Mouse (Mus musculus): ENCODE results near the gene Fryl. TPM values are rescaled to one million over a fixed set of nuclear protein-coding genes. Genes with fewer than 3 reads are reported as not detected.

Fryl gene
- polyA plus RNA-seq, 1 experiment from 2014 or later, result 48.0 TPM

- H3K27ac ChIP-seq (ENCODE audit: low read depth, low read length), result no peak overlapping the region
- WGBS, result 87% methylated on average over 9 of the region's 9 CpGs
- no peak overlapping the region for H3K4me2 ChIP-seq (ENCODE audit: low read depth, low read length, severe bottlenecking)
- DNase-seq (ENCODE audit: low spot score) (no peak), ATAC-seq (replicated peaks; ENCODE audit: low FRiP score) (no peak; the same call in 1 of the 2 replicates)
- H3K4me3 ChIP-seq (ENCODE audit: low read depth, low read length), result no peak overlapping the region
- H3K27me3 ChIP-seq (ENCODE audit: control insufficient read depth, insufficient read depth, low read length), result no peaks in the 10 kb centered on the region
- H3K36me3 ChIP-seq (ENCODE audit: control insufficient read depth, insufficient read depth, low read length), result no peaks in the 10 kb centered on the region
- H3K9me3 ChIP-seq (ENCODE audit: control insufficient read depth, low read length), result no peaks in the 10 kb centered on the region
- H3K9ac ChIP-seq (ENCODE audit: low read length), result no peak overlapping the region
- peaks cover 7% of the 10 kb centered on the region for H3K4me1 ChIP-seq (replicated peaks; ENCODE audit: control insufficient read depth, insufficient read depth, low read length)
Observed at GRCm38 (mm10) chr5:73160440-73160839, 96.0 kb downstream of the Fryl start.

- H3K4me1 ChIP-seq (replicated peaks; ENCODE audit: control insufficient read depth, insufficient read depth, low read length), result 0 out of 2 replicates have a peak, but pooled peaks cover 2% of the 10 kb centered on the region
- no peak overlapping the region for H3K9ac ChIP-seq (ENCODE audit: low read length)
- no peaks in the 10 kb centered on the region for H3K36me3 ChIP-seq (ENCODE audit: control insufficient read depth, insufficient read depth, low read length)
- DNase-seq (ENCODE audit: low spot score) (no peak), ATAC-seq (replicated peaks; ENCODE audit: low FRiP score) (no peak)
- H3K9me3 ChIP-seq (ENCODE audit: control insufficient read depth, low read length), result no peaks in the 10 kb centered on the region
- no peak overlapping the region for H3K4me2 ChIP-seq (ENCODE audit: low read depth, low read length, severe bottlenecking)
- H3K27ac ChIP-seq (ENCODE audit: low read depth, low read length), result no peak overlapping the region
- 86% methylated on average over 6 of the region's 6 CpGs for WGBS
- no peak overlapping the region for H3K4me3 ChIP-seq (ENCODE audit: low read depth, low read length)
- H3K27me3 ChIP-seq (ENCODE audit: control insufficient read depth, insufficient read depth, low read length), result no peaks in the 10 kb centered on the region
Observed at GRCm38 (mm10) chr5:73157502-73157901, 98.9 kb downstream of the Fryl start.

GRCm38 (mm10) chr5:73157009-73157408 lies 99.4 kb downstream of the Fryl start:
- Histone ChIP-seq H3K27ac (ENCODE audit: low read depth, low read length) (no peak overlapping the region), H3K4me1 (replicated peaks; ENCODE audit: control insufficient read depth, insufficient read depth, low read length) (0 out of 2 replicates have a peak, but pooled peaks cover 1% of the 10 kb centered on the region), H3K36me3 (ENCODE audit: control insufficient read depth, insufficient read depth, low read length) (no peaks in the 10 kb centered on the region), H3K4me2 (ENCODE audit: low read depth, low read length, severe bottlenecking) (no peak overlapping the region), H3K4me3 (ENCODE audit: low read depth, low read length) (no peak overlapping the region), H3K9me3 (ENCODE audit: control insufficient read depth, low read length) (no peaks in the 10 kb centered on the region), H3K27me3 (ENCODE audit: control insufficient read depth, insufficient read depth, low read length) (no peaks in the 10 kb centered on the region), H3K9ac (ENCODE audit: low read length) (no peak overlapping the region)
- no peak for ATAC-seq (replicated peaks; ENCODE audit: low FRiP score)
- DNase-seq (ENCODE audit: low spot score), result no peak
- 91% methylated on average over 5 of the region's 5 CpGs for WGBS

GRCm38 (mm10) chr5:73156226-73156926 lies 100.0 kb downstream of the Fryl start:
- no peaks in the 10 kb centered on the region for H3K36me3 ChIP-seq (ENCODE audit: control insufficient read depth, insufficient read depth, low read length)
- H3K27me3 ChIP-seq (ENCODE audit: control insufficient read depth, insufficient read depth, low read length), result no peaks in the 10 kb centered on the region
- ATAC-seq (replicated peaks; ENCODE audit: low FRiP score) (no peak), DNase-seq (ENCODE audit: low spot score) (no peak)
- no peak overlapping the region for H3K4me3 ChIP-seq (ENCODE audit: low read depth, low read length)
- no peaks in the 10 kb centered on the region for H3K9me3 ChIP-seq (ENCODE audit: control insufficient read depth, low read length)
- WGBS, result 87% methylated on average over 15 of the region's 15 CpGs
- no peak overlapping the region for H3K9ac ChIP-seq (ENCODE audit: low read length)
- H3K4me2 ChIP-seq (ENCODE audit: low read depth, low read length, severe bottlenecking), result no peak overlapping the region
- H3K27ac ChIP-seq (ENCODE audit: low read depth, low read length), result no peak overlapping the region
- no peaks in the 10 kb centered on the region for H3K4me1 ChIP-seq (replicated peaks; ENCODE audit: control insufficient read depth, insufficient read depth, low read length)

DNA sequence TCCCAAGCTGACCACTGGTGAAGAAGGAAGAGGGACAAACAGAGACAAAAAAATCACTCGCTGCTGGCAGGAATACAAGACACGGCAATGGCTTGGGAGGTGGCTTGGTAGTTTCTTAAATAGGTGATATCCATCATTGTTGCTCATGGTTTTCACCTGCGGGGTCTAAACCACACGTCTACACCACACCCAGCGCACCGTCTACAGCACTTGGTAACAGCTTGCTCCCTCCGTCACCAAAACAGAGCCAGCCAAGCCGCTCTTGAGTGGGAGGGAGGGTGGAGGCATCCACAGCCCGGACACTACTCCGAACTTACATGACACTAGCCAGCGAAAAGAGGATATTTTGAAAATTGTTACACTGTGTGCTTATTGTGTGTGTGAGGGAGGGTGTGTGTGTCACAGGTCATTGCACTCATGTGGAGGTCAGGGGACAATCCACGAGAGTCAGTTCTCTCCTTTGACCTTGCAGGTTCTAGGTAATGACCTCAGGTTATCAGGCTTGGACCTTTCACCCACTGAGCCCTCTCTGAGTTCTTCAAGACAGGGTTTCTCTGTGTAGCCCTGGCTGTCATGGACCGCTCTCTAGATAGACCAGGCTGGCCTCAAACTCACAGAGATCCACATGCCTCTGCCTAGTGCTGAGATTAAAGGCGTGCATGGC lies 102.5 kb downstream of the Fryl start:
- WGBS, result 91% methylated on average over 14 of the region's 14 CpGs
- Histone ChIP-seq H3K9me3 (ENCODE audit: control insufficient read depth, low read length) (no peaks in the 10 kb centered on the region), H3K36me3 (ENCODE audit: control insufficient read depth, insufficient read depth, low read length) (no peaks in the 10 kb centered on the region), H3K27me3 (ENCODE audit: control insufficient read depth, insufficient read depth, low read length) (no peaks in the 10 kb centered on the region), H3K9ac (ENCODE audit: low read length) (no peak overlapping the region), H3K4me1 (replicated peaks; ENCODE audit: control insufficient read depth, insufficient read depth, low read length) (no peaks in the 10 kb centered on the region), H3K4me3 (ENCODE audit: low read depth, low read length) (no peak overlapping the region), H3K4me2 (ENCODE audit: low read depth, low read length, severe bottlenecking) (no peak overlapping the region), H3K27ac (ENCODE audit: low read depth, low read length) (no peak overlapping the region)
- ATAC-seq (replicated peaks; ENCODE audit: low FRiP score) (no peak), DNase-seq (ENCODE audit: low spot score) (no peak)

GRCm38 (mm10) chr5:73152206-73152605 lies 104.2 kb downstream of the Fryl start:
- ATAC-seq (replicated peaks; ENCODE audit: low FRiP score) (no peak), DNase-seq (ENCODE audit: low spot score) (no peak)
- Histone ChIP-seq H3K9me3 (ENCODE audit: control insufficient read depth, low read length) (no peaks in the 10 kb centered on the region), H3K9ac (ENCODE audit: low read length) (no peak overlapping the region), H3K4me3 (ENCODE audit: low read depth, low read length) (no peak overlapping the region), H3K4me1 (replicated peaks; ENCODE audit: control insufficient read depth, insufficient read depth, low read length) (no peaks in the 10 kb centered on the region), H3K36me3 (ENCODE audit: control insufficient read depth, insufficient read depth, low read length) (no peaks in the 10 kb centered on the region; the same call in 1 of the 2 replicates), H3K4me2 (ENCODE audit: low read depth, low read length, severe bottlenecking) (no peak overlapping the region), H3K27ac (ENCODE audit: low read depth, low read length) (no peak overlapping the region), H3K27me3 (ENCODE audit: control insufficient read depth, insufficient read depth, low read length) (no peaks in the 10 kb centered on the region)

- H3K9me3 ChIP-seq (ENCODE audit: control insufficient read depth, low read length), result no peaks in the 10 kb centered on the region
- WGBS, result 88% methylated on average over 6 of the region's 6 CpGs
- ATAC-seq (replicated peaks; ENCODE audit: low FRiP score), result no peak
- H3K4me3 ChIP-seq (ENCODE audit: low read depth, low read length), result no peak overlapping the region
- no peak overlapping the region for H3K4me2 ChIP-seq (ENCODE audit: low read depth, low read length, severe bottlenecking)
- H3K27me3 ChIP-seq (ENCODE audit: control insufficient read depth, insufficient read depth, low read length), result no peaks in the 10 kb centered on the region
- no peak for DNase-seq (ENCODE audit: low spot score)
- peaks cover 4% of the 10 kb centered on the region; the same call in 1 of the 2 replicates for H3K36me3 ChIP-seq (ENCODE audit: control insufficient read depth, insufficient read depth, low read length)
- no peaks in the 10 kb centered on the region for H3K4me1 ChIP-seq (replicated peaks; ENCODE audit: control insufficient read depth, insufficient read depth, low read length)
- H3K27ac ChIP-seq (ENCODE audit: low read depth, low read length), result no peak overlapping the region
- H3K9ac ChIP-seq (ENCODE audit: low read length), result no peak overlapping the region
Observed at GRCm38 (mm10) chr5:73150877-73151445, 105.5 kb downstream of the Fryl start.

- no peaks in the 10 kb centered on the region for H3K27me3 ChIP-seq (ENCODE audit: control insufficient read depth, insufficient read depth, low read length)
- 88% methylated on average over 11 of the region's 11 CpGs for whole genome bisulfite sequencing
- ATAC-seq (replicated peaks; ENCODE audit: low FRiP score) (no peak), DNase-seq (ENCODE audit: low spot score) (no peak)
- peaks cover 4% of the 10 kb centered on the region; the same call in 1 of the 2 replicates for H3K36me3 ChIP-seq (ENCODE audit: control insufficient read depth, insufficient read depth, low read length)
- H3K4me3 ChIP-seq (ENCODE audit: low read depth, low read length), result no peak overlapping the region
- H3K4me1 ChIP-seq (replicated peaks; ENCODE audit: control insufficient read depth, insufficient read depth, low read length), result no peaks in the 10 kb centered on the region
- no peak overlapping the region for H3K9ac ChIP-seq (ENCODE audit: low read length)
- H3K27ac ChIP-seq (ENCODE audit: low read depth, low read length), result no peak overlapping the region
- H3K9me3 ChIP-seq (ENCODE audit: control insufficient read depth, low read length), result no peaks in the 10 kb centered on the region
- no peak overlapping the region for H3K4me2 ChIP-seq (ENCODE audit: low read depth, low read length, severe bottlenecking)
Observed at GRCm38 (mm10) chr5:73144987-73145386, 111.4 kb downstream of the Fryl start.

All from forebrain, embryonic 11.5 days (tissue).